Mouse (Mus musculus): ENCODE results near the gene Srgap3.

DNA sequence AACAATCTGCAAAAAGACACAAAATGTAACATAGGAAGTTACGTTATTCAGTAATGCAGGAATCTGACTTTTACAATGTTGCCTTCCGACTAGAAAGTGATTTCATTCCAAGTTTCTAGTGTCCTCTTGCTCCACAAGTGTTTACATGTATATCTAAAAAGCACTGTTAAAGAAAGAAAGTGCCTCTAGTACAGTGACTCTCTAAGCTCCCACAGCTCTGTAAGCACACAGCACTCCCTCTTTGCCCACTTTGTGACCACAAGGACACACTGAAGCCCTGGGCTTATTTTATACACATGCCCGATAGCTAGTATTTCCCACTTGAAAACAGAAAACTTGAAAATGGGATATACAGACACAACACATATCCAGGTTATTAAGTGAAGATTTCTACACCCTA is 259.0 kb downstream of the Srgap3 start:
- TF ChIP-seq CTCF (IDR thresholded peaks at IDR 0.05; ENCODE audit: control insufficient read depth, insufficient read depth, insufficient replicate concordance, low read depth, low read length), result no peak
- TF ChIP-seq POLR2A (IDR thresholded peaks at IDR 0.05; ENCODE audit: control insufficient read depth, low read depth, low read length), result no peak
